Mouse (Mus musculus) neural tube, embryonic 13.5 days (tissue): ENCODE measurements at regions not wholly inside any gene's neighbourhood (a gene's known extent, or its start where the extent isn't known, plus 50 kb on each side); places are given as distances from the start of the nearest gene placed in this dataset.

ENCODE experiments used
- ATAC-seq: fragments of 200-750 bp; cut with Nextera tagmentation; 2 replicates; pipeline ENCODE4 v1.8.0; 2017; ENCODE audit warnings: low read depth, mild to moderate bottlenecking, moderate TSS enrichment, moderate library complexity
- H3K27ac ChIP-seq: fragments of 300-500 bp; sonication (generic); replicated peaks from 2 replicates; pipeline ENCODE4 v1.5.1; 2015; ENCODE audit warnings: moderate library complexity, mild to moderate bottlenecking, inconsistent platforms
- H3K27me3 ChIP-seq: fragments of 300-500 bp; sonication (generic); 2 replicates; pipeline ENCODE4 v1.6.1; 2015; ENCODE audit warnings: mild to moderate bottlenecking, inconsistent platforms
- H3K36me3 ChIP-seq: fragments of 300-500 bp; sonication (generic); 2 replicates; pipeline ENCODE4 v1.6.1; 2015; ENCODE audit warnings: mild to moderate bottlenecking, inconsistent platforms
- H3K4me1 ChIP-seq: fragments of 300-500 bp; sonication (generic); replicated peaks from 2 replicates; pipeline ENCODE4 v1.6.1; 2015; ENCODE audit warnings: inconsistent platforms
- H3K4me2 ChIP-seq: fragments of 300-500 bp; sonication (generic); 2 replicates; pipeline ENCODE4 v1.6.1; 2015; ENCODE audit warnings: inconsistent platforms, mild to moderate bottlenecking, moderate library complexity
- H3K4me3 ChIP-seq: fragments of 300-500 bp; sonication (generic); 2 replicates; pipeline ENCODE4 v1.5.1; 2015; ENCODE audit warnings: mild to moderate bottlenecking, inconsistent platforms
- H3K9ac ChIP-seq: fragments of 300-500 bp; sonication (generic); 2 replicates; pipeline ENCODE4 v1.6.1; 2015; ENCODE audit warnings: moderate library complexity, mild to moderate bottlenecking, inconsistent platforms
- H3K9me3 ChIP-seq: fragments of 300-500 bp; sonication (generic); 2 replicates; pipeline ENCODE4 v1.6.1; 2016; ENCODE audit warnings: inconsistent platforms
- WGBS: fragments of 180-500 bp; shearing (Covaris S2); methylation state at CpG from one replicate; pipeline ENCODE4 v1.1.7; 2015; 5-methylcytosine and 5-hydroxymethylcytosine counted together

DNA sequence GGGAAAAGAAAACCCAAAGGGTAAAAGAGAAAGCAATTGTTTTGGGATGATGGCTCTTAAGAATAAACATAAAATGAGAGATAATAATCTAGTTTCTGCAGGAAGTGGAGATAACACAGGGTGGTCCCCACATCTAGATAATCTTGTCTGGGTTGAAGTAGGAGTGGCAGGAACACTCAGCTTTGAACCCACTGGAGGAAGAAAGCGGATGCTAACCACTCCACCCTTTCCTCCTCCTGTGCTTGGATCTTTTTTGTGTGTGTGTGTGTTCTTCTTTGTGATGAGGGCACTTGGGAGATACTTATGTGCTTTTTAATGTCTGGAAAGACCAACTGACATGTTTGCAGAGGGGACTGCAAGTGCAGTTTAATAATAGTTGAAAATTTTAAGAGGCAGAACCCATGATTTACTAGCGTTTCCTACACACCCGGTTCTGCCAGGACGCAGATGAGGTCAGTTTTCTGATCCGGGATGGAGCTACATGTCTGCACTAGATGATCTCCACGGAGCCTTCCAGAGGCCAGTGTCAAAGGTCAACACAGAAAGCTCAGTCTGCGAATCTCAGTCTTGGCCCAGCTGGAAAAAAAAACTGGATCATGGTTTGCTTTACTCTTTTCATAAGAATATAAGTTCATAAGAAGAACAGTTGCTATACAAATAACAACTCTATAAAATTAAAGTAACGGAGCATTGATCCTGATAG is 82.7 kb downstream of the Gm13691 start:
- 81% methylated on average over 8 of the region's 8 CpGs for WGBS
- ATAC-seq: no peak
- no peak overlapping the region for H3K27ac ChIP-seq

DNA sequence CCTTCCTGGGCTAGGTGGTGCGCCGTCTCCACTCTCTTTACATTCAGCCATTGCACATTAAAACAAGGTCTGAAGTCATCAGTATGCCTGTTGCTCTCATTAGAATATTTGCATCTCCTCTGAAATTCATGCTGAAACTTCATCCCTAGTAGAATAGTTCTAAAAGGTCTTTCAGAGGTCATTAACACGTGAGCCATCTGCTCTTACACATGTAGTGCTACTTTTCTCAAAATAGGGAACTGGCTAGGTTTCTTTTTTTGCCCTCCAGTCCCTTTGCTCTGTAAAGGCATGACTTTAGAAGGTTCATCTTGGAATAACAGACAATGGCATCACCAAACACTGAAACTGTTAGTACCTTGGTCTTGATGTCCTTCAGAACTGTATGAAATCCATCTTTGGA is 85.6 kb downstream of the Gm13691 start:
- H3K4me3 ChIP-seq: no peak overlapping the region
- H3K9me3 ChIP-seq: no peaks in the 10 kb centered on the region
- no peak overlapping the region for H3K9ac ChIP-seq
- H3K36me3 ChIP-seq: no peaks in the 10 kb centered on the region
- H3K4me2 ChIP-seq: no peak overlapping the region
- no peaks in the 10 kb centered on the region for H3K4me1 ChIP-seq
- ATAC-seq: no peak
- no peaks in the 10 kb centered on the region for H3K27me3 ChIP-seq
- WGBS: 90% methylated on average over 3 of the region's 3 CpGs
- no peak overlapping the region for H3K27ac ChIP-seq

More for the DNA sequence above, 82.7 kb downstream of the Gm13691 start:
- H3K4me1 ChIP-seq: no peaks in the 10 kb centered on the region
- no peaks in the 10 kb centered on the region for H3K27me3 ChIP-seq
- H3K9ac ChIP-seq: no peak overlapping the region
- H3K36me3 ChIP-seq: no peaks in the 10 kb centered on the region
- H3K9me3 ChIP-seq: no peaks in the 10 kb centered on the region
- no peak overlapping the region for H3K4me2 ChIP-seq
- H3K4me3 ChIP-seq: no peak overlapping the region

DNA sequence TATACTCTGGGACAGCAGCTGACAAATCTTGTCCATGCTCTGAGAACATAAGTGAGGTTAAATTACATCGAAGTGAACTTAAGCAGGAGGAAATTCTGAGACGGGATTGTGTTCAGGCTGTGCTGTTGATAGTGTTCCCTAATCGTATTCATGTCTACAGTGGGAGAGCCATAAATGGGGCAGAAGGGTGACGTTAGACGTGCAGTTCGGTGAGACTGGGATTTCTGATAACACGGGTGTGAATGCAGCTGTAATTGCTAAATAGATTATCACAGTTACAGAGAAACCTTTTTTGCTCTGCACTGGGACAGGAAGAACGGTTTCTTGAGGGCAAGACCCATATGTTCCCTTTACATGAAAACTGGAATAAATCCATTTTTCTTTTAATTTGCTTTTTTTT is 88.9 kb downstream of the Gm13691 start:
- H3K4me2 ChIP-seq: no peak overlapping the region
- no peaks in the 10 kb centered on the region for H3K36me3 ChIP-seq
- no peak for ATAC-seq
- H3K27ac ChIP-seq: no peak overlapping the region
- 79% methylated on average over 8 of the region's 8 CpGs for WGBS
- no peaks in the 10 kb centered on the region for H3K4me1 ChIP-seq
- H3K4me3 ChIP-seq: no peak overlapping the region
- H3K9me3 ChIP-seq: no peaks in the 10 kb centered on the region
- H3K27me3 ChIP-seq: no peaks in the 10 kb centered on the region
- no peak overlapping the region for H3K9ac ChIP-seq

DNA sequence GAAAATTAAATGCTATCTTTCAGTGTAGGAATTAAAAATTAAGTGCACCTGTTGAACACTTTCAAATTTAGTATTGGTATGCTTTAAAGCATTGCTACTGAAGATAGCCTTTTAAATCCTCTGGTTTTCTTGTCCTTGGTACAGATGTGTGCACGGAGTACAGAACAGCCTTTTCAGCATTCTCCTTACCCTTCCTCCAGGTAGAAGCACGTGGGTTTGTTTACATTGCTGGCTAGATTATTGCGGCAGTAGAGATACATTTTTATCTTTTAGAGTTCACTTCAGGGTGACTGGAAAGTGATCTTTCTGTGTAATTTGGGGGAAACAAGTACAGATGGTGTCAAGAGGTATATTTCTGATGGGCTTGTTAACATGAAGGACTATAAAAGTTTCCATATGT is 89.9 kb downstream of the Gm13691 start:
- no peaks in the 10 kb centered on the region for H3K9me3 ChIP-seq
- WGBS: 78% methylated on average over 3 of the region's 3 CpGs
- ATAC-seq: no peak
- H3K4me3 ChIP-seq: no peak overlapping the region
- H3K4me2 ChIP-seq: no peak overlapping the region
- no peak overlapping the region for H3K9ac ChIP-seq
- no peaks in the 10 kb centered on the region for H3K36me3 ChIP-seq
- H3K4me1 ChIP-seq: no peaks in the 10 kb centered on the region
- no peaks in the 10 kb centered on the region for H3K27me3 ChIP-seq
- H3K27ac ChIP-seq: no peak overlapping the region

DNA sequence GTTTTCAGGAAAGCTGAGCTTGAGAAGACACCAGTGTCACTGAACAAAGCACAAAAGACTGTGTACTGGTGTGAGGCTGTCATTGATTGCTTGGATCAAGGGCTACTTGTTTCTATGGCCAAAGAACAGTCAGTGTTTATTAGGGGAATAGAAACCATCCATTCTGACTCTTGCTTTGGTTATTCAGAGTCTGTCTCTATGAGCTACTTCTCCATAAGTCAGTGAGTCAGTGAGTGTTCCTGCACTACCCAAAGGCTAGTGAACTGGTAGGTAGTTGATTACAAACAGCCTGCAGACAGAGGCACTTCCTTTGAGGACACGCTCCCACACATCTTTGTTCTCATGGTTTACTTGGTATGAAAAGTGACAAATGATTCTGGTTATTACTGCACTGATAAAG is 104.4 kb downstream of the Gm13691 start:
- H3K36me3 ChIP-seq: no peaks in the 10 kb centered on the region
- H3K4me3 ChIP-seq: no peak overlapping the region
- no peak for ATAC-seq
- 81% methylated on average over 1 of the region's 1 CpGs for WGBS
- H3K4me2 ChIP-seq: no peak overlapping the region
- H3K9me3 ChIP-seq: no peaks in the 10 kb centered on the region
- no peaks in the 10 kb centered on the region for H3K27me3 ChIP-seq
- H3K4me1 ChIP-seq: no peaks in the 10 kb centered on the region
- H3K27ac ChIP-seq: no peak overlapping the region
- H3K9ac ChIP-seq: no peak overlapping the region

DNA sequence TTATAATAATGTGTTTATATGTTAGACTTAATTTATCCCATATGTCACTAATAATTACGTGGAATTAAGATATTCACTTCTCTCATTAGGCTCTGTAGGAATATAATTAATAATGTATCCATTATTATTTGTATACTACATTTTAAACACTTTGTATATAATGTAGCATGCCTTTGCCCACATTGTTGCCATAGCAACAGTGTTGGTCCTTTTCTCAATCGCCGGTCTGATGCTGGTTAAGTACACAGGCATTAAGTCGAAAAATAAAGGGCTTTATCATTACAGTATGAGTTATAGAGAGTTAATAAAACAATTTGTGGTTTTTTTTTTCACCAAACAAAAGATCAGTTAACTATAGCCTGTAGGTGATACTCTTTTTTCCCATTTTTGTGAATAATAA is 108.4 kb downstream of the Gm13691 start:
- Histone ChIP-seq H3K36me3 (no peaks in the 10 kb centered on the region), H3K4me1 (no peaks in the 10 kb centered on the region), H3K9ac (no peak overlapping the region), H3K4me2 (no peak overlapping the region), H3K9me3 (no peaks in the 10 kb centered on the region), H3K27ac (no peak overlapping the region), H3K4me3 (no peak overlapping the region), H3K27me3 (no peaks in the 10 kb centered on the region)
- WGBS: 77% methylated on average over 4 of the region's 4 CpGs
- no peak for ATAC-seq

DNA sequence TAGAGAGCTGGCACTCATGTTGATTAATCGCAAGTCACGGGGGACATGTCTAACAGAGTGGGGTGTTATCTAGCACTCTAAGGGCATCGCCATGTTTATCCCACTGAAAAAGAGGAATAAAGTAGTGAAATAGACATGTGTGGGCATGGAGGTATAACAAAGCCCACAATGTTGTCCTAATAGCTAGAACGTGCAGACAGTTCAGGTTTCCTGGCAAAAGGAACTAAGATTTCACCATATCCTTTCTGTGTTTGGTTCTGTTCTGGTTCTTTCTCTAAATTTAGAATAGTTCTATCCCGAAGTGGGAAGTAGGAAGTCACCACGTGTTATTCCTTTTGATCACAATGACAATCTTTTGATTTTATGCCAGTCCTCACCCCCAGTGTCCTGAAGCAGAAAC is 123.2 kb downstream of the Gm13691 start:
- Histone ChIP-seq H3K9ac (no peak overlapping the region), H3K9me3 (no peaks in the 10 kb centered on the region), H3K27ac (no peak overlapping the region), H3K4me2 (no peak overlapping the region), H3K4me1 (no peaks in the 10 kb centered on the region), H3K27me3 (no peaks in the 10 kb centered on the region), H3K4me3 (no peak overlapping the region), H3K36me3 (no peaks in the 10 kb centered on the region)
- WGBS: 82% methylated on average over 6 of the region's 6 CpGs
- no peak for ATAC-seq

DNA sequence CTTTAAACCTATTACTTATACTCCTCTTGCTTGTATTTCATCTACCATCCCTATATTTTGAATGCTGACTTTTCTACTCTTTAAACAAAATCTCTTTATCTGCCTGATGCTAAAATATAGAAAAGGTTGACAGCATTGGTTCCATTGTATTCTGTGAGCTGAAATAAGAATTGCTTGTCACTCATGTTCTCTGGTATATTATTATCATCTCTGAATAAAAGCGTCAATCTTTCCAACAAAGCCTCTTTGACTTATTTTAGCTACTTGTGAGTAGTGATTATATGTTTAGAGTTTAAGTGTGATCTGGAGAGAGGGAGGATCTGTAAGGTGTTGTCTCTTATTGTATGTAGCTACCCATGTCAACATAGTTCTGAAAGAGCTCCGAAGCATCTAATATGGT is 129.5 kb downstream of the Gm13691 start:
- ATAC-seq: no peak
- H3K27ac ChIP-seq: no peak overlapping the region
- no peaks in the 10 kb centered on the region for H3K4me1 ChIP-seq
- no peak overlapping the region for H3K9ac ChIP-seq
- 92% methylated on average over 2 of the region's 2 CpGs for WGBS
- no peak overlapping the region for H3K4me2 ChIP-seq
- no peaks in the 10 kb centered on the region for H3K36me3 ChIP-seq
- H3K27me3 ChIP-seq: no peaks in the 10 kb centered on the region
- no peak overlapping the region for H3K4me3 ChIP-seq
- H3K9me3 ChIP-seq: no peaks in the 10 kb centered on the region

DNA sequence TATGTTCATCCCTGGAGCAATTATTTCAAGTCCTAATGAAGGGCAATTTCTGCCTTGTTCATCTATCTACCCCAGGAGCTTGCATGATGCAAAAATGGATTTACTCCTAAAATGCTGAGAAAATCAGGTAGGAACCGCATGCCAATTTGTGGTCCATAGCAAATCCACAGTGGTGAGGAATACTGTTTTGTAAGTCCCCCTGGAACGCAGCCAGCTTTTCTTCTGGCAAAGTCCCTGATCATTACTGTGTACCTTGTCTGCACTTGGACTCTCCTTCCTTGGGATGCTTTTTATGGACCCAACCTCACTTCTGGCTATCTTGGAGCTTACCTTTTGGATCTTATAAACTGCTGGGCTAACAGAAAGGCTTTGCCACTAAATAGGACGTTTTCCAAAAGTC is 137.2 kb downstream of the Gm13691 start:
- ATAC-seq: no peak
- no peaks in the 10 kb centered on the region for H3K4me1 ChIP-seq
- no peaks in the 10 kb centered on the region for H3K9me3 ChIP-seq
- no peak overlapping the region for H3K4me2 ChIP-seq
- H3K27me3 ChIP-seq: no peaks in the 10 kb centered on the region
- no peak overlapping the region for H3K9ac ChIP-seq
- 89% methylated on average over 3 of the region's 3 CpGs for WGBS
- H3K36me3 ChIP-seq: no peaks in the 10 kb centered on the region
- no peak overlapping the region for H3K27ac ChIP-seq
- H3K4me3 ChIP-seq: no peak overlapping the region

DNA sequence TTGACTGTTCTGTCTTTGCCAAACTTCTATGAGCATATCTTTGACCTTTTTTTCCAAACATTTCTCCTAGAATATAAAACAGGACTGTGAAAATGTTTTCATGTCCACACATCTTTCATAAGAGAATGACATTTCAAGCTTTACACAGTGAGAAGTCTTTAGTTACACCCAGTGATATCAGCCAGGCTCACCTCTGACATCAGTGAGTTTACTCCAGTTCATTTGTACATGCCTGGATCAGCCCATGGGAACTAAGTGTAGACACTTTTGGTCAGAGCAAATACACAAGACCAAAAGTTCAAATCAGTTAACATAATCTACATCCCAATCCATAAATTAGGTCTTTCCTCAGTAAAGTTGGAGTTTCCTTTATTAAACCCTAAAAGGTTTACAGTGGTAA is 171.4 kb downstream of the Gm13691 start:
- no peaks in the 10 kb centered on the region for H3K27me3 ChIP-seq
- no peaks in the 10 kb centered on the region for H3K36me3 ChIP-seq
- no peak overlapping the region for H3K9ac ChIP-seq
- H3K4me1 ChIP-seq: no peaks in the 10 kb centered on the region
- ATAC-seq: no peak
- H3K9me3 ChIP-seq: no peaks in the 10 kb centered on the region
- H3K27ac ChIP-seq: no peak overlapping the region
- H3K4me3 ChIP-seq: no peak overlapping the region
- no peak overlapping the region for H3K4me2 ChIP-seq

DNA sequence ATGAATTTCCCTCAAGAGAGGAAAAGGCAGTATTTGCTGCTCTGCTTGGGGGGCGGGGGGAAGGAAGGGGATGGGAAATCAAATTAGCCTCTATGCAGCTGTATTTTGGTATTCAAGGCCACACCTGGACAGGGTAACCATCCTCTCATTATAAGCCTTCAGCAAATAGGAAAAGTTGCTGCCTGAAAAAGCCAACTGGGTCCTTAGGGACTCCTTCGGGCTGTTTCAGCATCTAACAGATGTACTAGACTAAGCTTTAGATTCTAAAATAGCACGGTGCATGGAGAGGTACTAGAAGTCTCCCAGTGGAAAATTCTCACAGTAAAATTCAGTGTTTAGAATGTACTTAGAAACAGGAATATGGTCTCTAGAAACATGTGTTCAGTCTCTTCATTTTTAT is 183.1 kb downstream of the Gm13691 start:
- Histone ChIP-seq H3K4me1 (no peaks in the 10 kb centered on the region), H3K4me3 (no peak overlapping the region), H3K27ac (no peak overlapping the region), H3K36me3 (no peaks in the 10 kb centered on the region), H3K27me3 (no peaks in the 10 kb centered on the region), H3K9me3 (no peaks in the 10 kb centered on the region), H3K9ac (no peak overlapping the region), H3K4me2 (no peak overlapping the region)
- no peak for ATAC-seq
- WGBS: 68% methylated on average over 3 of the region's 3 CpGs

DNA sequence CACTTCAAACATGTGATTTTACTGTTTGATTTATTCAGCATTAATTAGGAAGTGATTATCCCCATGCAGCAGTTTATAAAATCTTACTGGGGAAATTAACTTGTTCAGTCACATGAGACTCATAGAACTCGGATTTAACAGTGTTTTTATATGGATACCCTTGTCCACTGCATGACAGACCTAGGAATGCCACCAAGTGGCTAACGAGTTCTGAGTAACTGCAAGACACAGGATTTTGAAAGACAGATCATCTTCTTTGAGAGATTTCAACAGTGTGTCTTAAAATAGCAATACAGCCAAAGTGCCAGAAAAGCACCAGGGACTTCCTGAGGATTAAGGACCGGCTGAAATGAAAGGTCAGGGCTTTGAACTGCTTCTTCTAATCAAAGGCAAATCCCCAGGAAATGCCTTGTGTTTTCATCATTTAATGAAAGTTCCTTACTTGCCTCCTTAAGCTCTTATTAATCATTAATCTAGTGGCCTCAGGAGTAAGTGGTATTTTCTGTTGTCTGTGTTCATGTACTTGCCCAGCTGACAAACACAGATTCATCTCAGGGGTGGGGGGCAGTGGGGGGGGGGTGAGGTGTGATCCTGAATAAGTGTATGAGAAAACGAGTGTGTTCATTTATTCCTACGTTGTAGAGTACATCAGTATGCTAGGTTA is 193.4 kb downstream of the Gm13691 start:
- H3K4me1 ChIP-seq: no peaks in the 10 kb centered on the region
- H3K4me2 ChIP-seq: no peak overlapping the region
- ATAC-seq: no peak
- no peaks in the 10 kb centered on the region for H3K27me3 ChIP-seq
- H3K9ac ChIP-seq: no peak overlapping the region
- no peaks in the 10 kb centered on the region for H3K36me3 ChIP-seq
- no peaks in the 10 kb centered on the region for H3K9me3 ChIP-seq
- H3K27ac ChIP-seq: no peak overlapping the region
- 47% methylated on average over 5 of the region's 5 CpGs for WGBS
- H3K4me3 ChIP-seq: no peak overlapping the region
